Mouse (Mus musculus) testis, adult 2 months (tissue): ENCODE measurements around the gene Shc4.

Experiments used
- CTCF ChIP-seq: fragments of 200-500 bp; IDR thresholded peaks from 2 replicates; pipeline ENCODE4 v1.5.1; 2012; ENCODE audit warnings: low read depth, mild to moderate bottlenecking, inconsistent platforms, low read length, moderate library complexity; ENCODE audit not compliant: control insufficient read depth, insufficient read depth, insufficient replicate concordance
- POLR2A ChIP-seq: fragments of 200-500 bp; IDR thresholded peaks from 2 replicates; pipeline ENCODE4 v1.6.1; 2012; ENCODE audit warnings: low read depth, mild to moderate bottlenecking, inconsistent platforms, low read length, moderate library complexity; ENCODE audit not compliant: control insufficient read depth

DNA sequence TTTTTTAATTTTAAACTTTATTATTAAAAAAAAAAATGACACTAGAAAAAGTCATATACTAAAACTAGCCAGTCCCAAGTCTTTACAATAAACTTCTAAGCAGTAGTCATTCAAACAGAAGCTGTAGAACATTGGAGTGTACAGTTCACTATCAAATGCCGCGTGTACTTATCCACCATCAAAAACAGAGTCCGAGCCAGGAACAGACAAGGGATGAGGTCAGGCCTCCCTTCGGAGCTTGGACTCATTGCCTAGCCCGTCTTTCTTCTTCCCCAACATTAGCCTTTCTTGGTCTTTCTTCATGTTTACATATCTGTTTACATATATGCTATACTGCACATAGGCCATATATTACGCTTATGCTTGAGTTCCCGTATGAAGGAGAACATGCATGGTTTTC, 108.5 kb downstream of the Shc4 start:
- no peak for TF ChIP-seq CTCF
- TF ChIP-seq POLR2A: no peak
